Comparison of ENCODE assay signal across 13 mouse cellular contexts in the genomic region with DNA sequence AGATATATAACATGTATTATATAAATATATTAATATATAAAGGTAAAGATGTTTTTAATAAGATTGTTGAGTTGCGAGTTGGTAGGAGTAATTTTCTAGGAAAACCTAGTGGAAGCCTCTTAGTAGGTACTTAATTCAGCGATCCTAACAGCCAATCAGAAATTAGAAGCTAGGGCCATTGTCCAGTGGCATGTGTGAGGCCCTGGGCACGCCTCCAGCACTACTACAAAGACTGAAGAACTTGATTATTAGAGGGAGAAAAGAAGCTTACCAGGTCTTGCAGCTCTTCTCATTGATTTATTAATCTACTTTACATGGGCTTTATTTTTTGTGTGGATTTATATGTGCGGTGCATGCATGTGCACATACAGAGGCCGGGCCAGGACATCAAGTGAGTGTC. TPM values are rescaled to one million over a fixed set of nuclear protein-coding genes. Genes with fewer than 3 reads are reported as not detected.
"Had no signal": no experiment of that assay in that cellular context is flagged by ENCODE, and none has a peak within 500 bp of the region (broad histone marks: within the 10 kb centered on the region; RNA-seq: fewer than 3 reads in every experiment).

No protein-coding gene starts in this region.

- H3K4me3 ChIP-seq: limb, embryonic 13.5 days; midbrain, embryonic 15.5 days; stomach, embryonic 15.5 days had no signal

- DNase-seq: kidney, adult 9 months; kidney, postnatal 36 days; layer of hippocampus, adult 9-11 months; layer of hippocampus, postnatal 36 days; lung, adult 18-20 months; thymus, adult 2 months; thymus, postnatal 25 days had no signal

- ATAC-seq: midbrain, embryonic 15.5 days had no signal

- H3K27me3 ChIP-seq: limb, embryonic 13.5 days; midbrain, embryonic 15.5 days; stomach, embryonic 15.5 days had no signal

- H3K4me2 ChIP-seq: limb, embryonic 13.5 days; midbrain, embryonic 15.5 days; stomach, embryonic 15.5 days had no signal

- H3K4me1 ChIP-seq: limb, embryonic 13.5 days; midbrain, embryonic 15.5 days; stomach, embryonic 15.5 days had no signal

- H3K9ac ChIP-seq: limb, embryonic 13.5 days; liver, embryonic 14.5 days; midbrain, embryonic 15.5 days; stomach, embryonic 15.5 days had no signal

- H3K36me3 ChIP-seq: midbrain, embryonic 15.5 days had no signal

- H3K27ac ChIP-seq: kidney, postnatal 0 days; limb, embryonic 13.5 days; liver, embryonic 14.5 days; midbrain, embryonic 15.5 days; stomach, embryonic 15.5 days had no signal

- H3K9me3 ChIP-seq: limb, embryonic 13.5 days; midbrain, embryonic 15.5 days; stomach, embryonic 15.5 days had no signal

RNA-seq across cellular contexts. Expression of gene Pawr, which starts 46.9 kb away (rescaled TPM):
- total RNA-seq: megakaryocyte-erythroid progenitor cell, adult 5-6 weeks had no signal
